Mouse (Mus musculus) colon, adult 2 months (tissue): ENCODE measurements around the gene 1700011L22Rik. TPM values are rescaled to one million over a fixed set of nuclear protein-coding genes. Genes with fewer than 3 reads are reported as not detected.

Source experiments
- polyA plus RNA-seq: library from polyadenylated mRNA; depleted of rRNA; stranded (reverse); fragments of >200 nt; gene quantifications from 2 replicates; pipeline ENCODE4 v1.2.3, GENCODE M21; 2012; rRNA removed

Gene 1700011L22Rik
- not detected in 2 replicates for polyA plus RNA-seq

DNA sequence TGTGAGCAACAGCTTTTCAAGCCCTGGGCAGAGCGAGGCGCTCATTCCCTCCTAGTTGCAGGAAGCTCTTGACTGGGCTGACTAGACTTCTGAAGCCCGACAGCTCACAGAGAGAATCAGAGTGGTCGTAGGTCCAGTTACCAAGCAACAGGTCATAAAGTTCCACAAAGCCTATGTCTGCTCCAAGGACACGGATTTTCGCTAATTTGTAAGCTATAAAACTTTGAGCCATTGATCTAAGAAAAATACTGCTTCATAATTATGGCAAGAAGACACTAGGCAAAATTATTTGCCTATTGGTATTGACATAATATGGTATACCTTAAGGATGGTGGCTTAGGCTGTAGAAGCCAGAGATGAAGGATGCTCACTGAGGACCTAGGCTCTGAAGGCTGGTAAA lies at the start of gene 1700011L22Rik:
TSS of gene 1700011L22Rik (minus strand) at position 101 of the 400 bp plus-strand sequence.

GRCm38 (mm10) chr8:79294610-79295275 lies 46.4 kb upstream of the 1700011L22Rik start, which contains the start of gene Mmaa:
Mmaa (minus strand) TSS chr8:79294937.

Other genes with a start within 250 kb of the 1700011L22Rik start
- gene Zfp827, start 220.1 kb downstream of the 1700011L22Rik start, polyA plus RNA-seq, result 11.7 and 13.2 TPM in 2 replicates
- 3.3 and 3.9 TPM in 2 replicates for gene Mmaa, start 46.4 kb upstream of the 1700011L22Rik start, polyA plus RNA-seq
- gene Smad1, start 150.9 kb upstream of the 1700011L22Rik start, polyA plus RNA-seq, result 59.2 and 102 TPM in 2 replicates